Mouse (Mus musculus): Measurements from ENCODE around the gene Mccc1.

Gene Mccc1

DNA sequence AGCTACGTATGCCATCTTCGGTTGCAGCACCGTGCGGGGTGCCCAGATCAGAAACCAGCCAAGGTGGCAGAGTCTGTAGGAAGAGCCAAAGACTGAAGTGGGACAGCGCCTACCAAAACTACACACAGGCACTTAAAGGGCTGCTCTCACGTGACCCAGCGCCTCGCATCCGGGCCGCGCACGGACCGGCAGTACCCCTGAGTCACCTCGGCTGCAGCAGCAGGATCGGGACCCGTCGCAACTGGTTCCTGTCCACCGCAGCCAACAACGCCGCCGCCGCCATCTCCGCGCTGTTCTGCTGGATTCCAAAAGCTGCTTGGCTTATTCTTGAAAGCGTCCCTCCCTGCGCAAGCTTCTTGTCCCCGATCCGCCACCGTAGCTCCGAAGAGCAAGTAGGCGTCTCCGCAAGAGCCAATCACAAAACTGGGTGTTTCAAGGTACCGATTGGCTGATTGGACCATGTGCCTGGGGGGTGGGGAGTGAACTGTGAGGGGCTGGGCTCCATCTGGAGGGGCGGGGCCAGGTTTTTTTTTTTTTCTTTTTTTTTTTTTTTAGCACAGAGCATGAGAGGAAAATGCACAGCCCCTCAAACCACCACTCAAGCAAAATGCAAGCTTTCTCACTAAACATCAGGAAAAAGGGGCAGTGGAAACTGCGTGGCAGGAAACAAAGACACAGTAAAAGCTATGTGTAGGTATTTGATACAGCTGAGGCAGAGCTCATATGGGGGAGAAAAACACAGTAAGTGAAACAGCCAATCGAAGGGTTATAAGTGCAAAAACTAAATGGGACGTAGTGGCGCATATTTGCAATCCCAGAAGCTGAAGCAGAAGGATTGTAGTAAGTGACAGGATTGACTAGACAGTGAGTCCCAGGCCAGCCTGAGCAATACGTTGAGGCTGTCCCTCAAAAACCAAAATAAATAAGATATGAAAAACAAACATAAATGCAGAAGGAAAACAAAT is at the start of gene Mccc1:
Gene Mccc1, minus strand, starts transcription at position 404 of the 965 bp plus-strand sequence.
- DNase-seq, result peak; percentile 96

GRCm38 (mm10) chr3:36049106-36049505 is 48.6 kb upstream of the Mccc1 start:
- DNase-seq, result no peak

DNA sequence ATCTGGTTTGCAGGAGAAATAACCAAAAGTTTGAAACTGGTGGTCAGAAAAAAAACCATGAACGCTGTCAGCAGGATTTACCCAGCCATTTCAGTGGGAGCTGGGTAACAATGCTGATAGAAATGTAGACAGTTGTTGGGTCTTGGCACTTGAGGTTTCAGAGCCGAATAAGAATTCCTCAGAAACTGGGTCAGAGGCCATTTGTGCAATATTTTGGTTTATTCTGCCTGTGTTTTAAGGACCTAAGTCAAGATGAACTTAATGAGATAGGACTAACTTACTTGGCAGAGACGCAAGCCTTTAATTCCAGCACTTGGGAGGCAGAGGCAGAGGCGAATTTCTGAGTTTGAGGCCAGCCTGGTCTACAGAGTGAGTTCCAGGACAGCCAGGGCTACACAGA is 44.6 kb upstream of the Mccc1 start:
- DNase-seq, result no peak

DNA sequence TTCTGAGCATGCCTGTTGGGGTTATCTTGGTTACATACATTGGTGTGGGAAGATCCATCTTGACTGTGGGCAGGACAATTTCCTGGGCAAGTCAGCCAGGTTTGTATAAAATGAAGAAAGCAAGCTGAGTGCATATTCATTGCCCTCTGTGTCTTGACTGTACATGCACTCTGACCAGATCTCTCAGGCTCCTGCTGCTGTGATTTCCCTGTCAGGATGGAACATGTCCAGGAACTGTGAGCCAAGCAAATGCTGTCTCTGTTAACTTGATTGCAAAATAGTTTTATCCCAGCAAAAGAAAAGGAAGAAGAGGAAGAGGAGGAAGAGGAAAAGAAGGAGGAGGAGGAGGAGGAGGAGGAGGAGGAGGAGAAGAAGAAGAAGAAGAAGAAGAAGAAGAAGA is 44.0 kb upstream of the Mccc1 start:
- no peak for DNase-seq

- no peak for DNase-seq
Observed at GRCm38 (mm10) chr3:36031740-36032510, 31.4 kb upstream of the Mccc1 start.

- no peak for DNase-seq
Observed at GRCm38 (mm10) chr3:36029993-36030392, 29.5 kb upstream of the Mccc1 start.

DNA sequence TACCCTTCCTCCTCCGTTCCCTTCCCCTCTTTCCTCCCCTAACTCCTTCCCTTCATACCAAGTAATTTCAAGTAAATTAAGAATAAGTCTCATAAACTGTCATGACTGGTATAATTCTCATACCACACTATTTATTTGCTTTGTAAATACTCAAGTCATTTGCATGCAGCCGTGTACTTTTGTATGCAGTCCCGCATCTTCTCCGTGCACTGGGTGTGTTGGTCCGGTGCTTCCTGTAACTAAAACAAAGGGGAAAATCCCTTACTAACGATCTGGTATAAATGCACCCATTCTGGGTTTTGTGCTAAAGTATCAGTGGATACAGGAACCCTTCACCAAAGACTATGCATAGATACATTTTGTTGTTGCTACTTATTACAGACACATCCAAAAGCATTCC is 25.3 kb upstream of the Mccc1 start:
- DNase-seq, result no peak

DNA sequence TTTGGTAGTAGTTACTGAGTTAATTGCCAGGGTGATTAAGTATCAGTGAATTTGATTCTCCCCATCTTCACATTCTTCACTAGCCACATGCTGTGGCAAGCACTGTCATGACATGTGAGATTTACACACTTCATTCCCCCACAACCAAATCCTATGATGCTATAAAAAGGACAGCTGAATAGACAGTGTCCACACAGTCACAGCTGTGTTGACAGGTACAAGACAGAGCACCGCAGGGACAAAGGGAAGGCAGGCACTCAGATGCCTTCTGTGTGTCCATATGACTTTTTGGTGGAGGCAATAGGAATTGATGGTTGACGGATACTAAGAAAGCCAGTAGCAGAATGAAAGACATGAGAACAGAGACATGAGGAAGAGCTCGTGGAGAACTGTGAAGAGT is 10.8 kb upstream of the Mccc1 start:
- DNase-seq, result no peak

DNA sequence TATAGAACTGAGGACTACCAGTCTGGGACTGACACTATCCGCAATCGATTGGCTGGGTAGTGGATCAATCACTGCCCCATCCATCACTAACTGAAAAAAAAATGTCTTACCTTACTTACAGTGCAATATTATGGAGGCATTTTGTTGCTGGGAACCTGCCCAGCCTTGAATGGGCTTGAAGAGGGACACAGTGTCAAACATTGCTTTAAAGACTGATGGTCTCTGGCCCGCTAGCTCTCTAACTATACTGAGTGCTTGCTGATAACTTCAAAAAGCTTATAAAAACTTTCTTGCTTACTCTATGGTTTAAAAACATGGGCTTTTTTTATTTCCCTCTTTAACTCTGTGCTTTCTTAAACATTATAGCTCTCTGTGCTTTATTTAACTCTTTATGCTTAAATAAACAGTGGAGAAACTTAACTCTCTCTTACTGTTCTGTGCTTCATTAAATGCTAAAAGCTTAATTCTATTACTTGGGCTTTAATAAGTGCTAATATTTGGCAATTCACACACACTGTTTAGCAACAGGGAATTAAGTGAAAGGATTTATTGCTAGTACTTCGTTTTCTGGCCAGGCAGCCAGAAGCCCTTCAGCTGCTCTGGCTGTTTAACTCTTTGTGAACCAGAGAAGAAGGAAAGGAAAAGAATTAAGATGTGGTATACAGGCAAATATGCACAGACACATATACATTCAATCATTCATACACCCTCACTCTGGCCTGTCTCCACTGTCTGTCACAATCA is 8.1 kb upstream of the Mccc1 start:
- no peak for DNase-seq

DNA sequence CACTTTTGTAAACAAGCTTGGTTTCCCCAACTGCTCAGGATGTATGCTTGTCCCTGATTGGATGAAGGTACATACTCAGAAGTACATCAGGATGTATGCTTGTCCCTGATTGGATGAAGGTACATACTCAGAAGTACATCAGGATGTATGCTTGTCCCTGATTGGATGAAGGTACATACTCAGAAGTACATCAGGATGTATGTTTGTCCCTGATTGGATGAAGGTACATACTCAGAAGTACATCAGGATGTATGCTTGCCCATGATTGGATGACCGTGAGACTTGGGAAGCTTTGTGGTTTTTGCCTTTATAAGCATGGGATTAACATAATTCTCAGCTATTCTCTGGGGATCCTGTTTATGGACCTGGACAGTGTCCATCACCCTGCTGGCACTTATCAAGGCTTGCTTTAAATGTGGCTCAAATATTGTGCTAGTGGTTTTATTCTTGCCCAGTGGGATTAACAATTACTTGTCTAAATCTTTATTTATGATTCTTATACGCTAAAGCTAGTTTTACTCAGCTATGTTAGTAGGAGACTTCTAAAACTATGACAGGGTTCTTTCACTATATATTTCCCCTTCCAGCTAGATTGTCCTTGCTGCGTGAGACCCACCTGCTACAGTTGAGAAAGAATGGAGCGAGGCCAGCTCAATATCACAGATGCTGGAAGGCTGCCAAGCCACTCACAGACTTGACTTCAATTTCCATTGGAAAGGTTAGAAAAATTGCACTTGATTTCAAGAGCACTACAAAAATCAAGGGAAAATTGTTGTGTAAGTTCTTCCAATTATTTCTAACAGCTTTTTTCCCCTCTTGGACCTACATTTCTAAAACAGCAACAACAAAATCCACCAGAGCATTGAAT is 3.8 kb upstream of the Mccc1 start:
- peak; percentile 73 to 76 for DNase-seq

- DNase-seq, result no peak
Observed at GRCm38 (mm10) chr3:35994552-35995531, 5.6 kb downstream of the Mccc1 start.

GRCm38 (mm10) chr3:35990715-35991114 is 9.8 kb downstream of the Mccc1 start:
- DNase-seq, result no peak

- no peak for DNase-seq
Observed at GRCm38 (mm10) chr3:35988031-35988430, 12.4 kb downstream of the Mccc1 start.

GRCm38 (mm10) chr3:35986266-35986665 is 14.2 kb downstream of the Mccc1 start:
- no peak for DNase-seq

GRCm38 (mm10) chr3:35973551-35973950 is 26.9 kb downstream of the Mccc1 start:
- peak; percentile 24 to 31 for DNase-seq

- no peak for DNase-seq
Observed at GRCm38 (mm10) chr3:35972985-35973384, 27.5 kb downstream of the Mccc1 start.

DNA sequence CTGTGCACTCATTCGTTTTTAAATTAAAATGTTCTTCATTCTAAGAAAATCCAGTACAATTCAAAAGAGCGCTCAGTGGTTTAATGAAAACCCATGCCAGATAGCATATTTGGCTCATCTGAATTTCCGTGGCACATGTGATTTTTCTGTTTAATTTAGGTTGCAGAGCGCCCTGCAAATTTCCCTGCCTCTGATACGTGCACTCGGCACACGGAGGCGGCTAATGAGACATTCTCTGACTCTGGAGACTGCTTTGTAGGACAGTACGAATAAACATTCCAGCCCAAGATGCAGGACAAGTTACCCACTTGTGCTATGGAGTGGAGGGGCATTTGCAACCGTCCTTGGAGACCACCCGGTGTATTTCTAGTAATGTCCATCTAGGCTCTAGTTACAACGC is 29.3 kb downstream of the Mccc1 start:
- no peak for DNase-seq

GRCm38 (mm10) chr3:35970441-35970840 is 30.0 kb downstream of the Mccc1 start:
- DNase-seq, result no peak

GRCm38 (mm10) chr3:35967366-35967921 is 33.0 kb downstream of the Mccc1 start:
- DNase-seq, result no peak

DNA sequence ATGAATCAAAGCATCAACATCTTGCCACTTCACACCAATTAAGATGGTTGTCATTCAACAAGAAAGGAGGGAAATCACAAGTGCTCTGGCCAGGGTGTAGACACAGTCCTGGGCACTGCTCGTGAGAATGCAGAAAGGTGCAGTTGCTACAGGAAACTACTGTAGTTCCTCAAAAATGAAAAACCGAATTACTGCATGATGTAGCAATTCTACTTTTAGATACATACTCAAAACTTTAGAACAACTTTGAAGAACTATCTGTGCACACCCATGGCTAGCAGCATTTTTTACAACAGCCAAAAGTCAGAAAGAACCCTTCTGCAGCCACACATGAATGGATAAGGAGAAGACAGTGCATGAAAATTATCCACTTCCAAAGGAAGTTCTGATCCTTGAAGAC is 34.0 kb downstream of the Mccc1 start:
- no peak for DNase-seq

All from lung, adult 18-20 months (tissue).